Mouse (Mus musculus): ENCODE measurements around the gene Chat. TPM values are rescaled to one million over a fixed set of nuclear protein-coding genes. Genes with fewer than 3 reads are reported as not detected.
A peak's percentile ranks its signal among the peaks of the same experiment; 100 is the strongest.
"Not testable (repeated sequence)": the region's sequence is repeated elsewhere in the genome, so short reads cannot be mapped to it uniquely, and the experiment has no call there.

The Chat gene
- polyA plus RNA-seq, 1 experiment from 2014 or later, result 5.7 TPM

GRCm38 (mm10) chr14:32446989-32447388, 18.8 kb downstream of the Chat start:
- no peak overlapping the region for H3K27ac ChIP-seq (replicated peaks)
- H3K9ac ChIP-seq (replicated peaks), result no peak overlapping the region
- H3K9me3 ChIP-seq (replicated peaks), result no peaks in the 10 kb centered on the region
- no peaks in the 10 kb centered on the region for H3K36me3 ChIP-seq
- H3K27me3 ChIP-seq (replicated peaks), result 0 out of 2 replicates have a peak, but pooled peaks cover 6% of the 10 kb centered on the region
- H3K4me3 ChIP-seq (replicated peaks), result no peak overlapping the region
- 86% methylated on average over 6 of the region's 6 CpGs for WGBS
- no peak for ATAC-seq (ENCODE audit: low FRiP score)
- H3K4me1 ChIP-seq, result peaks cover 4% of the 10 kb centered on the region; the same call in 1 of the 2 replicates
- no peak overlapping the region for H3K4me2 ChIP-seq

- 0 out of 2 replicates have a peak, but pooled peaks cover 6% of the 10 kb centered on the region for H3K27me3 ChIP-seq (replicated peaks)
- H3K9me3 ChIP-seq (replicated peaks), result no peaks in the 10 kb centered on the region
- no peak for ATAC-seq (ENCODE audit: low FRiP score)
- peaks cover 9% of the 10 kb centered on the region; the same call in 1 of the 2 replicates for H3K4me1 ChIP-seq
- H3K27ac ChIP-seq (replicated peaks), result no peak overlapping the region
- H3K9ac ChIP-seq (replicated peaks), result no peak overlapping the region
- H3K4me3 ChIP-seq (replicated peaks), result no peak overlapping the region
- H3K4me2 ChIP-seq, result no peak overlapping the region
- no peaks in the 10 kb centered on the region for H3K36me3 ChIP-seq
- WGBS, result 30% methylated on average over 8 of the region's 8 CpGs
Measured at GRCm38 (mm10) chr14:32443446-32443845, 22.3 kb downstream of the Chat start.

GRCm38 (mm10) chr14:32439744-32440143, 26.0 kb downstream of the Chat start:
- H3K4me2 ChIP-seq, result no peak overlapping the region
- no peaks in the 10 kb centered on the region for H3K36me3 ChIP-seq
- H3K27me3 ChIP-seq (replicated peaks), result 0 out of 2 replicates have a peak, but pooled peaks cover 2% of the 10 kb centered on the region
- H3K27ac ChIP-seq (replicated peaks), result 0 out of 2 replicates have a peak overlapping the region, but pooled peaks have one; percentile 6
- H3K9ac ChIP-seq (replicated peaks), result no peak overlapping the region
- no peak overlapping the region for H3K4me3 ChIP-seq (replicated peaks)
- ATAC-seq (ENCODE audit: low FRiP score), result no peak
- H3K9me3 ChIP-seq (replicated peaks), result no peaks in the 10 kb centered on the region
- WGBS, result 17% methylated on average over 3 of the region's 3 CpGs
- peaks cover 9% of the 10 kb centered on the region; the same call in 1 of the 2 replicates for H3K4me1 ChIP-seq

GRCm38 (mm10) chr14:32439316-32439715, 26.5 kb downstream of the Chat start:
- Histone ChIP-seq H3K4me1 (peaks cover 9% of the 10 kb centered on the region; the same call in 1 of the 2 replicates), H3K4me2 (no peak overlapping the region), H3K9me3 (replicated peaks) (no peaks in the 10 kb centered on the region), H3K9ac (replicated peaks) (no peak overlapping the region), H3K36me3 (no peaks in the 10 kb centered on the region), H3K27me3 (replicated peaks) (0 out of 2 replicates have a peak, but pooled peaks cover 2% of the 10 kb centered on the region), H3K4me3 (replicated peaks) (no peak overlapping the region), H3K27ac (replicated peaks) (no peak overlapping the region)
- ATAC-seq (ENCODE audit: low FRiP score), result no peak
- WGBS, result 54% methylated on average over 5 of the region's 5 CpGs

- Histone ChIP-seq H3K36me3 (no peaks in the 10 kb centered on the region), H3K4me1 (0 out of 2 replicates have a peak, but pooled peaks cover 5% of the 10 kb centered on the region), H3K9ac (replicated peaks) (no peak overlapping the region), H3K27me3 (replicated peaks) (0 out of 2 replicates have a peak, but pooled peaks cover 1% of the 10 kb centered on the region), H3K27ac (replicated peaks) (no peak overlapping the region), H3K4me2 (no peak overlapping the region), H3K9me3 (replicated peaks) (no peaks in the 10 kb centered on the region), H3K4me3 (replicated peaks) (no peak overlapping the region)
- ATAC-seq (ENCODE audit: low FRiP score), result no peak
- WGBS, result 32% methylated on average over 5 of the region's 5 CpGs
Measured at GRCm38 (mm10) chr14:32437352-32437793, 28.4 kb downstream of the Chat start.

GRCm38 (mm10) chr14:32429030-32429602, 36.7 kb downstream of the Chat start:
- WGBS, result 12% methylated on average over 8 of the region's 8 CpGs
- Histone ChIP-seq H3K9me3 (replicated peaks) (no peaks in the 10 kb centered on the region), H3K9ac (replicated peaks) (no peak overlapping the region), H3K4me1 (peaks cover 8% of the 10 kb centered on the region; the same call in 1 of the 2 replicates), H3K36me3 (no peaks in the 10 kb centered on the region), H3K4me3 (replicated peaks) (no peak overlapping the region), H3K27me3 (replicated peaks) (0 out of 2 replicates have a peak, but pooled peaks cover 33% of the 10 kb centered on the region), H3K27ac (replicated peaks) (no peak overlapping the region), H3K4me2 (no peak overlapping the region)
- no peak for ATAC-seq (ENCODE audit: low FRiP score)

- H3K27ac ChIP-seq (replicated peaks), result no peak overlapping the region
- H3K4me2 ChIP-seq, result no peak overlapping the region
- H3K9me3 ChIP-seq (replicated peaks), result no peaks in the 10 kb centered on the region
- 0 out of 2 replicates have a peak, but pooled peaks cover 43% of the 10 kb centered on the region for H3K27me3 ChIP-seq (replicated peaks)
- WGBS, result 90% methylated on average over 7 of the region's 7 CpGs
- no peak overlapping the region for H3K4me3 ChIP-seq (replicated peaks)
- no peak overlapping the region for H3K9ac ChIP-seq (replicated peaks)
- H3K4me1 ChIP-seq, result peaks cover 6% of the 10 kb centered on the region; the same call in 1 of the 2 replicates
- no peaks in the 10 kb centered on the region for H3K36me3 ChIP-seq
- no peak for ATAC-seq (ENCODE audit: low FRiP score)
Measured at GRCm38 (mm10) chr14:32423946-32424345, 41.8 kb downstream of the Chat start.

GRCm38 (mm10) chr14:32418747-32419146, 47.0 kb downstream of the Chat start:
- ATAC-seq (ENCODE audit: low FRiP score), result no peak
- Histone ChIP-seq H3K27ac (replicated peaks) (no peak overlapping the region), H3K9me3 (replicated peaks) (no peaks in the 10 kb centered on the region), H3K27me3 (replicated peaks) (0 out of 2 replicates have a peak, but pooled peaks cover 9% of the 10 kb centered on the region), H3K9ac (replicated peaks) (no peak overlapping the region), H3K36me3 (no peaks in the 10 kb centered on the region), H3K4me1 (no peaks in the 10 kb centered on the region), H3K4me3 (replicated peaks) (no peak overlapping the region), H3K4me2 (no peak overlapping the region)
- 80% methylated on average over 11 of the region's 11 CpGs for WGBS

GRCm38 (mm10) chr14:32412075-32412474, 53.7 kb downstream of the Chat start:
- Histone ChIP-seq H3K9me3 (replicated peaks) (no peaks in the 10 kb centered on the region), H3K9ac (replicated peaks) (no peak overlapping the region), H3K36me3 (no peaks in the 10 kb centered on the region), H3K4me3 (replicated peaks) (no peak overlapping the region), H3K27ac (replicated peaks) (no peak overlapping the region), H3K27me3 (replicated peaks) (peaks cover 14% of the 10 kb centered on the region; the same call in 1 of the 2 replicates), H3K4me1 (peaks cover 11% of the 10 kb centered on the region), H3K4me2 (no peak overlapping the region)
- 79% methylated on average over 5 of the region's 5 CpGs for WGBS
- no peak for ATAC-seq (ENCODE audit: low FRiP score)

GRCm38 (mm10) chr14:32410084-32410483, 55.7 kb downstream of the Chat start:
- no peak for ATAC-seq (ENCODE audit: low FRiP score)

GRCm38 (mm10) chr14:32405399-32405798, 60.4 kb downstream of the Chat start:
- not testable (repeated sequence) for H3K9me3 ChIP-seq (replicated peaks); H3K4me3 ChIP-seq (replicated peaks); H3K27ac ChIP-seq (replicated peaks); ATAC-seq (ENCODE audit: low FRiP score); H3K36me3 ChIP-seq; H3K4me2 ChIP-seq; H3K9ac ChIP-seq (replicated peaks)
- 72% methylated on average over 1 of the region's 1 CpGs for WGBS
- peaks cover 11% of the 10 kb centered on the region for H3K4me1 ChIP-seq
- H3K27me3 ChIP-seq (replicated peaks), result peaks cover 30% of the 10 kb centered on the region; the same call in 1 of the 2 replicates

More at GRCm38 (mm10) chr14:32410084-32410483, 55.7 kb downstream of the Chat start:
- H3K4me2 ChIP-seq, result no peak overlapping the region
- H3K4me1 ChIP-seq, result peaks cover 11% of the 10 kb centered on the region
- no peaks in the 10 kb centered on the region for H3K36me3 ChIP-seq
- WGBS, result 42% methylated on average over 5 of the region's 5 CpGs
- peaks cover 25% of the 10 kb centered on the region; the same call in 1 of the 2 replicates for H3K27me3 ChIP-seq (replicated peaks)
- no peaks in the 10 kb centered on the region for H3K9me3 ChIP-seq (replicated peaks)
- no peak overlapping the region for H3K27ac ChIP-seq (replicated peaks)
- H3K9ac ChIP-seq (replicated peaks), result no peak overlapping the region
- no peak overlapping the region for H3K4me3 ChIP-seq (replicated peaks)

- no peak within 1 kb of the TSS for H3K9ac ChIP-seq (replicated peaks)
- H3K27ac ChIP-seq (replicated peaks), result no peak within 1 kb of the TSS
- peaks cover 6% of the 10 kb centered on the region for H3K4me1 ChIP-seq
- no peak within 1 kb of the TSS for H3K4me3 ChIP-seq (replicated peaks)
- peaks cover 16% of the 10 kb centered on the region for H3K27me3 ChIP-seq (replicated peaks)
- H3K9me3 ChIP-seq (replicated peaks), result no peaks in the 10 kb centered on the region
- H3K36me3 ChIP-seq, result no peaks in the 10 kb centered on the region
- no peak for ATAC-seq (ENCODE audit: low FRiP score)
- WGBS, result 2% methylated on average over 13 of the region's 13 CpGs
- H3K4me2 ChIP-seq, result peak within 1 kb of the TSS; percentile 26
Measured at GRCm38 (mm10) chr14:32388196-32388595, 77.6 kb downstream of the Chat start, which contains the start of gene 1700024G13Rik. TSS of gene 1700024G13Rik (minus strand) at chr14:32388391.
